Mouse (Mus musculus) 416B (cell line): Measurements from ENCODE around the gene Rfng.
"Not testable (repeated sequence)": the region's sequence is repeated elsewhere in the genome, so short reads cannot be mapped to it uniquely, and the experiment has no call there.

ENCODE experiments used
- DNase-seq: peaks from one replicate; pipeline ENCODE4 v3.0.0; 2011; ENCODE audit warnings: low read depth

Rfng gene

GRCm38 (mm10) chr11:120773463-120774190 lies 10.4 kb downstream of the Rfng start:
- DNase-seq = no peak

- no peak for DNase-seq
Observed at GRCm38 (mm10) chr11:120772749-120773148, 11.3 kb downstream of the Rfng start.

DNA sequence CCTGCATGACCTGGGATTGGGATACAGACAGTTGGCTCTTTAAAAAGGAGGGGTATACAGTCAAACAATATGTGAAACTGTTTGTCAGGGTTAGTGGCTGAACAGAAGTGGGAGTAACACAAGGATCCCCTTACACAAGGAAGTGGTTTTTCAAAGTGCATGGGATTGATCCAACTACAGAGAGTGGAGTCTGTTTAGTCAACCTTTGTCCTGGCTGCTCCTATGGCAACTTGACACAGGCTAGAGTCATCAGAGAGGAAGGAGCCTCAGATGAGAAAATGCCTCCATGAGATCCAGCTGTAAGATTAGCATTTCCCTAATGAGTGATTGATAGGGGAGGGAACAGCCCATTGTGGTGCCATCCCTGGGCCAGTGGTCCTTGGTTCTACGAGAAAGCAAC lies 15.8 kb downstream of the Rfng start:
- peak; percentile 20 for DNase-seq

- peak; percentile 20 for DNase-seq
Observed at GRCm38 (mm10) chr11:120767023-120767422, 17.0 kb downstream of the Rfng start.

GRCm38 (mm10) chr11:120763121-120763999 lies 20.6 kb downstream of the Rfng start:
- not testable (repeated sequence) for DNase-seq

DNA sequence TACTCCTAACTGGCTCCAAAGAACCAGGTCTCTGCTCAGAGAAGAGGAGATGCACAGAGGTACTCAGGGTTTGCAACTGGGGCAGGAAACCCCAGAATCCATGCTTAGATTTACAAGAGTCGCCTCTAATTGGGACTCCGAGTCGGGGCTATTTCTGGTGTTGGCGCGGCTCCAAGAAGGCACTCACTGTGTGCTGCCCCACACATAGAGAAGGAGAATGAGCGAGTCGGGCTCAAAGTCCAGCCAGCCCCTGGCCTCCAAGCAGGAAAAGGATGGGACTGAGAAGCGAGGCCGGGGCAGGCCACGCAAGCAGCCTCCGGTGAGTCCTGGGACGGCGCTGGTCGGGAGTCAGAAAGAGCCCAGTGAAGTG lies 21.4 kb downstream of the Rfng start, which contains the start of gene Hmga1b:
Hmga1b (plus strand) TSS at position 123 of the 370 bp plus-strand sequence.
- not testable (repeated sequence) for DNase-seq

- DNase-seq = no peak
Observed at GRCm38 (mm10) chr11:120761811-120762671, 22.0 kb downstream of the Rfng start.

GRCm38 (mm10) chr11:120760236-120760635 lies 23.8 kb downstream of the Rfng start:
- DNase-seq = no peak

- no peak for DNase-seq
Observed at GRCm38 (mm10) chr11:120751606-120752005, 32.4 kb downstream of the Rfng start.

DNA sequence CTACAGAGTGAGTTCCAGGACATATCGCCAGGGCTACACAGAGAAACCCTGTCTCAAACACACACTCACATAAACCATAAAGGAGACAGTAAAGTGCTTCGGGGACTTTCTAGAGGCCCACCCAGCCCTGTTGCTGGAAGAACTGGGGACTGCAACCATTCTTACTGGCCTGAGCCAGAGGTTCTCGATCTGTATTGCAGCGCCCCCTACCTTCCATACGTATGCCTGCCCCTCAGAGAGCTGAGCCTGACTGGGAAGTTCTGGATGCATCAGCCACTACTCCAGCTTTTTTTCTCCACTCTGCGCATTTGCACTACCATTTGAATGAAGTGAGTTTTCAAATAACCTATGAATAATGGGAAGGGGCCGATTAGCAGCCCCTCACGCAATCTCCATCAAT lies 34.6 kb downstream of the Rfng start:
- DNase-seq = peak; percentile 75

- no peak for DNase-seq
Observed at GRCm38 (mm10) chr11:120747974-120748373, 36.0 kb downstream of the Rfng start.

DNA sequence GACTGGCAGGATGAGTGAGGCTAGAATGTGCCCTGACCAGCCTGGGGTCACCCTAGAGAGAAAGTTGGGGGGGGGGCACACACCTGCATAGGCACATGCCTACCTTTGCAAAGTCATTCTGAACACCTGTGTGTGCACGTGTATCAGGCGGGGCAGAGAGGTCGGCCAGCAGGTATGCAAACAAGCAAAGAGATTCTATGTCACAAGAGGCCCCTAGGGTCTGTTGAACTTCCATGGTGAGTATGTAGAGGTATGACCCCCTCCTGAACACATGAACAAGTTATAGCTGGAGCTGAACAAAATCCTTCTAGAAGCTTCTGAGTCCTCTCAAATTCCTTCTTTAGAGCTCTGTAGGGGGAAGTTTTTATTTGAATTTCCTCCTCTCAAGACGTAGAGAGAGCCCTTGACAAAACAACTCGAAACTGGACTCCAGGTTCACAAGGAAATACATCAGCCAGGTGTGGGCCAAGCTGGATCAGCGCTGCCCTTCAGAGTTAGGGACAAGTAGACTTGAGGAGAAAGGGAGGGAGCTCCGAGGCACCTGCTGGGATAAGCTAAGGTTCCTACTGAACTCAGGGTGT lies 39.8 kb downstream of the Rfng start:
- DNase-seq = no peak

- no peak for DNase-seq
Observed at GRCm38 (mm10) chr11:120740981-120741380, 43.0 kb downstream of the Rfng start.

- DNase-seq = no peak
Observed at GRCm38 (mm10) chr11:120736424-120736823, 47.6 kb downstream of the Rfng start.

GRCm38 (mm10) chr11:120733521-120733920 lies 50.5 kb downstream of the Rfng start:
- DNase-seq = no peak

GRCm38 (mm10) chr11:120731858-120732680 lies 51.9 kb downstream of the Rfng start, which contains the start of gene Cbr2:
Cbr2 (minus strand) TSS chr11:120732114.
- peak; percentile 39 for DNase-seq

DNA sequence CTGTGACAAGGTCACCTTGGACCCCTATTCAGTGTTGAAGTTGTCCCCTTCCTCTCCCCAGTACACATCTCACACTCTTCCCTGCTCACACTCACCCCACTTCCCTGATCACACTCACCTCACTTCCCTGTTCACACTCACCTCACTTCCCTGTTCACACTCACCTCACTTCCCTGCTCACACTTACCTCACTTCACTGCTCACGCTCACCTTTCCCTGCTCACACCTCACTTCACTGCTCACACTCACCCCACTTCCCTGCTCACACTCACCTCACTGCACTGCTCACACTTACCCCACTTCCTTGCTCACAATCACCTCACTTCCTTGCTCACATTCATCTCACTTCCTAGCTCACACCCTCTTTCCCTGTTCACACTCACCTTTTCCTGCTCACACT lies 52.6 kb downstream of the Rfng start:
- no peak for DNase-seq
